Mouse (Mus musculus): ENCODE results near the gene Cyp21a1. TPM values are rescaled to one million over a fixed set of nuclear protein-coding genes. Genes with fewer than 3 reads are reported as not detected.

The Cyp21a1 gene
- 0.26 and 1.6 TPM in 2 replicates for polyA plus RNA-seq (2012; rRNA removed; ENCODE audit: low replicate concordance)

DNA sequence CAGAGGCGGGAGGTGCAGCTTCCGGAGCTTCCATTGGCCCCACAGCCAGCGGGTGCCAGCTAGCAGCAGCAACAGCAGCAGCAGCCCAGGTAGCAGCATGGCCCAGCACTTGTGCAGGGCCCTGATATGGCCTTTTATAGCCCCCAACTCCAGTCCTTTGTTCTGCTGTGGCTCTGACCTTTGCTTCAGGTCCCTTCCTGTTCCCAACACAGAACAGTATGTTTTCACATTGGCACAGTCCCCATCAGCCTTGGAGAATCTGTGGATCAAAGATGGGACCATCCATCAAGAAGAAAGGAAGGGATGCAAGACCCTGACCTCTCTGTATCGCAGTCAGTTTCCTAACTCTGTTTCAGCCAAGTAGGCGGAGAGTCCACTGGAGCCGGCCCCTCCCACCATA, at the start of gene Cyp21a1:
Cyp21a1 (minus strand) TSS at position 261 of the 400 bp plus-strand sequence.

DNA sequence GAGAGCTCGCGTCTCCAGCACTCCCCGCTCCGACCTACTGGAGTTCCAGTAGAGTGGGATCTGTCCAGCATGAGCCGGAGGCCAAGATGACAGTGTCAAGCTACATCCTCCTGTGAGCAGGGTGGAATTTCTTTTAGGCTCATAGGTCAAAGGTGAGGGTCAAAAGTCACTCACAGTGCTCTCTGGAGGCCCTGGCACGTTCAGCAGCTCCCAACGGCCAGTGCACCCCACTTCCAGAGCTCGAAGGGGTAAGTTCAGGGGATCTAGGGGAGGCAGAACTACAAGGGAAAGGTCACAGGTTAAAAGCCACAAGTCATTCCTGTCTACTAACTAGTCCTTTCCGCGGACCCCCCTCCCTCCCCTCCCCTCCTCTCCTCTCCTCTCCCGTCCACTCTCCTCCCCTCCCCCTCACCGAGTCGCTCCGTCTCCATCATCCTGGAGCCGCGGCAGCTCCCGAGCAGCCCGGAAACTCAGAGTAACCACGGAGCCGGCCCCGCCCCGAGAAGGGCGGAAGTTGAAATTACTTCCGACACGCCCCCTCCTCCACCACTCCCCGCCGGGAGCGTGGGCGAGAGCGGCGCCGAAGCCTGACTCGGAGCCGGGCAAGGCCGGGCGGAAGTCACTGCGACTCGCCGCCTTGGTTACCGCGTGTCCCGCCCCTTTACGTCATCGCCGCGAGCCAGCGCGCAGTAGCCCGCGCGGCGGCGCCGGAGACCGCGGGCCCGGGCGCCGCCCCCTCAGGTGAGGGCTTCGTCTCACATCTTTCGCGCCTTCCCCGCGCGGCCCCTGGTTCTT, 45.6 kb upstream of the Cyp21a1 start, which contains the start of the genes Skiv2l and Nelfe:
Skiv2l (minus strand) TSS at position 489 of the 795 bp plus-strand sequence.
Nelfe (plus strand) TSS at position 670 of the 795 bp plus-strand sequence.

DNA sequence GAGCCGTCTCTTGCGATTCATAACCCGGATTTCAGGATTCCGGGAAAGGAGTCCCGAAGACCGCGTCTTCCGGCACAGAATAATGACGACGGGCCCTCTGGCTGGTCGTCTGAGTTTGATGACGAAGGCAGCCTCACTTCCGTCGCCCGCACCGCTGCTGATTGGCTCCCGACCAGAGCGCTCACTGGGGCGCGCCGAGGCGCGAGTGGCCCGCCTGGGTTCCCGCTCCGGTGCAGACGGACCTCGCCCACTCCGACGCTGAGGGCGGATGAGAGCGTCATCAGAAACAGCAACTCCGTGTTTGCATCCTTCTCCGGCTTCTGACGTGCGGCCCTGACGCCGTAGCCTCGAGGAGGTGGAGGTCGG, 32.5 kb upstream of the Cyp21a1 start, which contains the start of the genes Stk19 and Dxo:
Stk19 (minus strand) TSS at position 90 of the 366 bp plus-strand sequence.
Dxo (plus strand) TSS at position 164 of the 366 bp plus-strand sequence.

Other genes with a start within 250 kb of the Cyp21a1 start
- gene Notch4, start 240.3 kb downstream of the Cyp21a1 start, polyA plus RNA-seq (2012; rRNA removed; ENCODE audit: low replicate concordance), result 22.4 and 68.7 TPM in 2 replicates
- 14.5 and 19.6 TPM in 2 replicates for gene Gpsm3, start 214.8 kb downstream of the Cyp21a1 start, polyA plus RNA-seq (2012; rRNA removed; ENCODE audit: low replicate concordance)
- 51.4 and 93.8 TPM in 2 replicates for gene Pbx2, start 213.3 kb downstream of the Cyp21a1 start, polyA plus RNA-seq (2012; rRNA removed; ENCODE audit: low replicate concordance)
- gene Ager, start 206.7 kb downstream of the Cyp21a1 start, polyA plus RNA-seq (2012; rRNA removed; ENCODE audit: low replicate concordance), result 2.8 and 4.0 TPM in 2 replicates
- 90.6 and 100 TPM in 2 replicates for gene Rnf5, start 200.9 kb downstream of the Cyp21a1 start, polyA plus RNA-seq (2012; rRNA removed; ENCODE audit: low replicate concordance)
- 234 and 241 TPM in 2 replicates for gene Agpat1, start 200.3 kb downstream of the Cyp21a1 start, polyA plus RNA-seq (2012; rRNA removed; ENCODE audit: low replicate concordance)
- gene Egfl8, start 188.6 kb downstream of the Cyp21a1 start, polyA plus RNA-seq (2012; rRNA removed; ENCODE audit: low replicate concordance), result 5.7 and 6.5 TPM in 2 replicates
- 51.8 and 56.8 TPM in 2 replicates for gene Ppt2, start 176.1 kb downstream of the Cyp21a1 start, polyA plus RNA-seq (2012; rRNA removed; ENCODE audit: low replicate concordance)
- 3.7 and 6.6 TPM in 2 replicates for gene Prrt1, start 175.0 kb downstream of the Cyp21a1 start, polyA plus RNA-seq (2012; rRNA removed; ENCODE audit: low replicate concordance)
- 6.4 and 7.2 TPM in 2 replicates for gene Fkbpl, start 159.8 kb downstream of the Cyp21a1 start, polyA plus RNA-seq (2012; rRNA removed; ENCODE audit: low replicate concordance)
- gene Atf6b, start 157.4 kb downstream of the Cyp21a1 start, polyA plus RNA-seq (2012; rRNA removed; ENCODE audit: low replicate concordance), result 65.5 and 103 TPM in 2 replicates
- gene Tnxb, start 134.0 kb downstream of the Cyp21a1 start, polyA plus RNA-seq (2012; rRNA removed; ENCODE audit: low replicate concordance), result 90.8 and 117 TPM in 2 replicates
- 136 and 385 TPM in 2 replicates for gene C4b, start 60.7 kb downstream of the Cyp21a1 start, polyA plus RNA-seq (2012; rRNA removed; ENCODE audit: low replicate concordance)
- gene Stk19, start 32.4 kb upstream of the Cyp21a1 start, polyA plus RNA-seq (2012; rRNA removed; ENCODE audit: low replicate concordance), result 37.5 and 44.6 TPM in 2 replicates
- gene Dxo, start 32.5 kb upstream of the Cyp21a1 start, polyA plus RNA-seq (2012; rRNA removed; ENCODE audit: low replicate concordance), result 65.8 and 69.5 TPM in 2 replicates
- 92.6 and 103 TPM in 2 replicates for gene Skiv2l, start 45.6 kb upstream of the Cyp21a1 start, polyA plus RNA-seq (2012; rRNA removed; ENCODE audit: low replicate concordance)
- gene Nelfe, start 45.8 kb upstream of the Cyp21a1 start, polyA plus RNA-seq (2012; rRNA removed; ENCODE audit: low replicate concordance), result 26.6 and 41.9 TPM in 2 replicates
- gene Cfb, start 58.0 kb upstream of the Cyp21a1 start, polyA plus RNA-seq (2012; rRNA removed; ENCODE audit: low replicate concordance), result 75.6 and 198 TPM in 2 replicates
- 7.5 and 24.8 TPM in 2 replicates for gene Zbtb12, start 74.9 kb upstream of the Cyp21a1 start, polyA plus RNA-seq (2012; rRNA removed; ENCODE audit: low replicate concordance)
- not detected in 2 replicates for gene Gm20547, start 77.5 kb upstream of the Cyp21a1 start, polyA plus RNA-seq (2012; rRNA removed; ENCODE audit: low replicate concordance)
- gene C2, start 93.7 kb upstream of the Cyp21a1 start, polyA plus RNA-seq (2012; rRNA removed; ENCODE audit: low replicate concordance), result 69.3 and 73.7 TPM in 2 replicates
- 185 and 311 TPM in 2 replicates for gene Ehmt2, start 93.9 kb upstream of the Cyp21a1 start, polyA plus RNA-seq (2012; rRNA removed; ENCODE audit: low replicate concordance)
- 0.10 and 12.1 TPM in 2 replicates for gene Slc44a4, start 109.9 kb upstream of the Cyp21a1 start, polyA plus RNA-seq (2012; rRNA removed; ENCODE audit: low replicate concordance)
- gene Neu1, start 126.7 kb upstream of the Cyp21a1 start, polyA plus RNA-seq (2012; rRNA removed; ENCODE audit: low replicate concordance), result 41.5 and 44.0 TPM in 2 replicates
- 15.3 and 47.3 TPM in 2 replicates for gene Hspa1b, start 154.7 kb upstream of the Cyp21a1 start, polyA plus RNA-seq (2012; rRNA removed; ENCODE audit: low replicate concordance)
- not detected in 2 replicates for gene Gm20481, start 165.4 kb upstream of the Cyp21a1 start, polyA plus RNA-seq (2012; rRNA removed; ENCODE audit: low replicate concordance)
- 8.7 and 27.0 TPM in 2 replicates for gene Hspa1a, start 167.6 kb upstream of the Cyp21a1 start, polyA plus RNA-seq (2012; rRNA removed; ENCODE audit: low replicate concordance)
- gene Hspa1l, start 168.1 kb upstream of the Cyp21a1 start, polyA plus RNA-seq (2012; rRNA removed; ENCODE audit: low replicate concordance), result 0.46 and 0.59 TPM in 2 replicates
- 69.2 and 79.0 TPM in 2 replicates for gene Lsm2, start 177.3 kb upstream of the Cyp21a1 start, polyA plus RNA-seq (2012; rRNA removed; ENCODE audit: low replicate concordance)
- gene Vars, start 196.4 kb upstream of the Cyp21a1 start, polyA plus RNA-seq (2012; rRNA removed; ENCODE audit: low replicate concordance), result 61.9 and 207 TPM in 2 replicates
- gene Vwa7, start 212.0 kb upstream of the Cyp21a1 start, polyA plus RNA-seq (2012; rRNA removed; ENCODE audit: low replicate concordance), result 0.39 and 0.62 TPM in 2 replicates
- 0.54 and 1.7 TPM in 2 replicates for gene Sapcd1, start 223.5 kb upstream of the Cyp21a1 start, polyA plus RNA-seq (2012; rRNA removed; ENCODE audit: low replicate concordance)
- 1.8 TPM in 2 replicates for gene Msh5, start 242.2 kb upstream of the Cyp21a1 start, polyA plus RNA-seq (2012; rRNA removed; ENCODE audit: low replicate concordance)
- gene Clic1, start 245.4 kb upstream of the Cyp21a1 start, polyA plus RNA-seq (2012; rRNA removed; ENCODE audit: low replicate concordance), result 87.4 and 180 TPM in 2 replicates

Data from subcutaneous adipose tissue, adult 2 months (tissue).